Mouse (Mus musculus) liver, adult 10 weeks (tissue): ENCODE data around the gene Foxred1. TPM values are rescaled to one million over a fixed set of nuclear protein-coding genes. Genes with fewer than 3 reads are reported as not detected.

Experiments used
- polyA plus RNA-seq: library from polyadenylated mRNA; stranded (reverse); fragments of 350-450 nt; fragmentation: Illumina TruSeq; extraction: RNeasy Lipid Tissue Mini Kit (QIAGEN cat#74804); gene quantifications from one replicate; pipeline ENCODE4 v1.2.3, GENCODE M21; 2014; ENCODE audit warnings: low read depth, low replicate concordance

The Foxred1 gene
- 19.1 TPM for polyA plus RNA-seq

DNA sequence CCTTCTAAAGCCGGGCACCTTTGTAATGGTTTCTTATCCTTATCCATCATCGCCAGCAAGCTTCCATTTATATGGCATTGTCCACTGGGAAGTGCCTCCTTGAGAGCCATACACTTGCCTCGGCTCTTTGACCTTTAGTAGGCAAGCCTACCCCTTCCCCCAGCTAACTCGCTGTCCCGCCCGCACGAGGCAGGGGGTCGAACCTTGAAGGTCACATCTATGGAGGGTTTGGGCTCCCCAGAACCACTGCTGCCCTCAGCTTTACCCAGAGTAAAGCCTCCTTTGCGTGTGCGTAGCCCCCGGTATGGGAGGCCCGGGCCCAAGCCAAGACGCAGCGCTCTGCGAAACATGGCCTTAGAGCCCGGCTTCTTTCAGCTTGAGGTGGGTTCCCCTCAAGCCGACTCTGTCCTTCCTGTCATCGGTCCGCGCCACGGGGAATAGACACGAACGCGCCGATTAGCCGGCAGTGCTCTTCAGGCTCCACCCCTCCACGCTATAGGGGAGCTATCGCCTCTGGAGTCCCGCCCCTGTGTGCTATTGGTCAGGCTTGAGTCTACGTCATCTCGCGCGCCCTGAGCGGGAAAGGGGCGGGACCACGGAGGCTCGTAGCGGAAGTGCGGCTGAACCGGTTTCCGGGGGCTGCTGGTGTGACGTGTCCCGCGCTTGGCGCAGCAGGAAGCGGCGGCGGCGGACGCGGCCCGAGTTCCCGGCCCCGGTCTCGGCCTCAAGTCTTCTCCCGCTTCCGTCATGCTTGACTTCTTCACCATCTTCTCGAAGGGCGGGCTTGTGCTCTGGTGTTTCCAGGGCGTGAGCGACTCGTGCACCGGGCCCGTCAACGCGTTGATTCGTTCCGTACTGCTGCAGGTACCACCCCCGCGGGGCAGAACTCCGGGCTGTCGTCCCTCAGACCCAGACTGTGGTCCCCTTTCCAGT lies at the start of gene Foxred1:
Foxred1 (minus strand) TSS at position 514 of the 933 bp plus-strand sequence.

DNA sequence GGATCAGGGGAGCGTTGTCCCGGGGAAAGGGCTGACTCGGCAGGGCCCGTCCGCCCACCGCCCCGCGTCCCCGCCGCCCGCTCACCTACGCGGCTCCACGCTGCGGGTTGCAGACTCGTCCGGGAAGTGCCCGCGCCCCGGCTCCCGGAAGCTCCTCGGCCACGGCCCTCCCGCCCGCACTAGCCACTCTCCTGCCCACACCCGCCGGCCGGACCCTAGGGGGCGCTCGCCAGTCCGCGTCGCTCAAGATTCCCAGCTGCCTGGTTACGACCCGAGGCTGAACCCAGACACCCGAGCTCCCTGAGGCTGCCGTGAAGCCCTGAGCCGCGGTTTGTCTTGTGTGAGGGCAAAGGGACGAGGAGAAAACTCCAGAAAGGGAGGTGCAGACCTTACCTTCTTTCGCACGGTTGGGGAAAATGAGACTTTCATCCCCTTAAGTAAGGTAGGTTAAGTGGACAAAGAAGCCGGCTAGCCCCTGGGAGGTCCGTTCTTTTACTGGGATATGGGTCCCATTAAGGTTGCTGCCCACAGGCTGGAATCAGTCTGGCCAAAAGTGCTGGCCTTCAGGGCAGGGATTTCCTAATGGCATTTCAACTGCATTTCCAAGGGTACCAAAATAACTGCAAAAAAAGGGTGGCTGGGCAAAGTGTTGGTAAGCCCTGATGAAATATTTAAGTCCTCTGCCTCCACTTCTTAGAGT lies 10.9 kb downstream of the Foxred1 start, which contains the start of the genes Srpr and Tirap:
Srpr (plus strand) TSS at position 404 of the 700 bp plus-strand sequence.
Tirap (minus strand) TSS at position 520 of the 700 bp plus-strand sequence.

DNA sequence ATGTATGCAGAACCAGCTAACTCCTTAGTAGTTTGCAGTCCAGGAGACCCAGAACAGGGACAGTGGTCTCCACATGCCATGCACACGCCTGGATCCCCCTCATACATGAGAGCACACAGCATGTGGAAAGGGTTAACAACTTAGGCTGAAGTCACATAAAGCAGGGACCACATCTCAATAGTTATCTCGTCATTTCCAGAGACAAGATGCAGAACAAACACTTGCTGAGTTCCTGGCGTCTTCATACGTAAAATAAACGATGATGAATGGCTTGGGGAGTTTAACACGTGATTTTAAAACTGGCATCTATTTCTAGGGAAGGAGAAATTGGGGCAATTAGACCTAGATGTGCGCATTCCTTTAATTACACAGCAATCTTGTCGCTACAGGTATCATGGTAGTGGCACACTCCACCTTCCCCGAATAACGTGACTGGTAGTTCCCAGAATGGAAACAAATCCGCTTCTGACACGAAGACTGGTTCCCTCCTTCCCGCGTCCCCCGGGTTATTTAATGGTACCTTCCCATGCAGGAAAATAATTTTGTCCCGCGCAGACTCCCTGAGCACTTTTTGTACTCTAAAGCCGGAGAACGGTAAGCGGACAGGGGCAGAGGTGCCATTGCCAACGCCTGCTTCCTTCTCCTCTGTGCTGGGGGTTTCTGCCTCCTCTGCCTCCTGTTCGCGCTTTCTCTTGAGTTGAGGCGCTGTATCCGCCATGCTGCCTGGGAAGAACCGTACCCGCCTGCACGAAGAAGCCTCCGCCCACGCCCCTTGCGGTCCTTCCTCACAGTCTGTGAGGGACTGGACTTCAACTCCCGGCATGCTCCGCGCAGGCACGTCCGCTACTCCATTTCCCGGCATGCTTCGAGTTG lies 35.4 kb downstream of the Foxred1 start, which contains the start of gene Dcps:
Dcps (minus strand) TSS at position 811 of the 873 bp plus-strand sequence.

Other genes starting within 250 kb of the Foxred1 start
- gene St3gal4, start 91.8 kb downstream of the Foxred1 start, polyA plus RNA-seq: 92.8 TPM
- 6.9 TPM for gene Dcps, start 35.0 kb downstream of the Foxred1 start, polyA plus RNA-seq
- gene Srpr, start 10.9 kb downstream of the Foxred1 start, polyA plus RNA-seq: 237 TPM
- 15.8 TPM for gene Tirap, start 10.8 kb downstream of the Foxred1 start, polyA plus RNA-seq
- gene Fam118b, start 56.8 kb upstream of the Foxred1 start, polyA plus RNA-seq: 5.3 TPM
- gene Rpusd4, start 56.8 kb upstream of the Foxred1 start, polyA plus RNA-seq: 3.1 TPM
- gene Cdon, start 210.1 kb upstream of the Foxred1 start, polyA plus RNA-seq: 0.82 TPM